Mouse (Mus musculus): ENCODE data around the gene Lrrc61.

- no peak for TF ChIP-seq CTCF (IDR thresholded peaks at IDR 0.05; ENCODE audit: low read depth)
- no peak for TF ChIP-seq EP300 (IDR thresholded peaks at IDR 0.05; ENCODE audit: low read depth)
Observed at GRCm38 (mm10) chr6:48555104-48555890, 701 bp downstream of the Lrrc61 start.
